Mouse (Mus musculus): ENCODE measurements around the gene Etv4.

GRCm38 (mm10) chr11:101784072-101784471 lies 1.1 kb downstream of the Etv4 start:
- no peak for TF ChIP-seq CTCF (IDR thresholded peaks at IDR 0.05; ENCODE audit: borderline replicate concordance, insufficient read depth, low read depth, low read length)
- no peak for TF ChIP-seq POLR2A (IDR thresholded peaks at IDR 0.05; ENCODE audit: borderline replicate concordance, insufficient read depth, low read length)

All from cerebellum, adult 2 months (tissue).